Comparison of ENCODE assay signal across 7 mouse cellular contexts in genomic region chr11:75047736-75048407, GRCm38 (mm10).
DNase-seq lines count a peak whose midpoint lies in the region; ATAC-seq lines count a peak whose summit lies in the region.

No protein-coding gene starts in this region.

- no peak for DNase-seq in kidney, adult 8-10 months
- DNase-seq in embryonic facial prominence, embryonic 14.5 days (ENCODE audit: low spot score), result no peak
- no peak for DNase-seq in T-cell, adult 2 months (ENCODE audit: low spot score)
- no peak for DNase-seq in thymus, postnatal 0 days (ENCODE audit: low spot score)

- H3K9me3 ChIP-seq in kidney, embryonic 15.5 days (replicated peaks), result no peaks in the 10 kb centered on the region
- H3K9me3 ChIP-seq in embryonic facial prominence, embryonic 14.5 days (ENCODE audit: control insufficient read depth, low read length), result no peaks in the 10 kb centered on the region
- no peaks in the 10 kb centered on the region for H3K9me3 ChIP-seq in heart, embryonic 13.5 days
- no peaks in the 10 kb centered on the region for H3K9me3 ChIP-seq in liver, embryonic 16.5 days (replicated peaks; ENCODE audit: control insufficient read depth, low read length)

- 65% methylated on average over 7 of the region's 7 CpGs for WGBS in kidney, embryonic 15.5 days
- WGBS in embryonic facial prominence, embryonic 14.5 days, result 66% methylated on average over 7 of the region's 7 CpGs
- WGBS in heart, embryonic 13.5 days, result 73% methylated on average over 7 of the region's 7 CpGs
- WGBS in liver, embryonic 16.5 days (ENCODE audit: insufficient replicate concordance), result 76% methylated on average over 7 of the region's 7 CpGs

- H3K27ac ChIP-seq in kidney, embryonic 15.5 days, result peak overlapping the region; percentile 97
- peak overlapping the region; percentile 76 for H3K27ac ChIP-seq in embryonic facial prominence, embryonic 14.5 days (replicated peaks; ENCODE audit: low read depth, low read length)
- peak overlapping the region; percentile 85 for H3K27ac ChIP-seq in heart, embryonic 13.5 days (replicated peaks)
- peak overlapping the region; percentile 20 for H3K27ac ChIP-seq in liver, embryonic 16.5 days (ENCODE audit: low read length)

- H3K27me3 ChIP-seq in kidney, embryonic 15.5 days, result no peaks in the 10 kb centered on the region
- no peaks in the 10 kb centered on the region for H3K27me3 ChIP-seq in embryonic facial prominence, embryonic 14.5 days (replicated peaks; ENCODE audit: control insufficient read depth, insufficient read depth, low read length)
- H3K27me3 ChIP-seq in heart, embryonic 13.5 days (replicated peaks), result no peaks in the 10 kb centered on the region
- no peaks in the 10 kb centered on the region for H3K27me3 ChIP-seq in liver, embryonic 16.5 days (ENCODE audit: control insufficient read depth, insufficient read depth, low read depth, low read length)

- peaks cover under 1% of the 10 kb centered on the region; the same call in 1 of the 2 replicates for H3K36me3 ChIP-seq in kidney, embryonic 15.5 days
- no peaks in the 10 kb centered on the region for H3K36me3 ChIP-seq in embryonic facial prominence, embryonic 14.5 days (ENCODE audit: control insufficient read depth, insufficient read depth, low read length)
- peaks cover 10% of the 10 kb centered on the region; the same call in 1 of the 2 replicates for H3K36me3 ChIP-seq in heart, embryonic 13.5 days
- H3K36me3 ChIP-seq in liver, embryonic 16.5 days (ENCODE audit: control insufficient read depth, insufficient read depth), result no peaks in the 10 kb centered on the region; the same call in 1 of the 2 replicates

- no peak overlapping the region for H3K4me2 ChIP-seq in kidney, embryonic 15.5 days
- H3K4me2 ChIP-seq in embryonic facial prominence, embryonic 14.5 days (ENCODE audit: low read depth, low read length), result no peak overlapping the region
- H3K4me2 ChIP-seq in heart, embryonic 13.5 days, result peak overlapping the region; percentile 24; the same call in 1 of the 2 replicates
- H3K4me2 ChIP-seq in liver, embryonic 16.5 days (ENCODE audit: low read depth, low read length), result no peak overlapping the region

- H3K9ac ChIP-seq in kidney, embryonic 15.5 days, result no peak overlapping the region
- H3K9ac ChIP-seq in embryonic facial prominence, embryonic 14.5 days (ENCODE audit: low read depth, low read length), result no peak overlapping the region
- H3K9ac ChIP-seq in heart, embryonic 13.5 days, result peak overlapping the region; percentile 44
- no peak overlapping the region for H3K9ac ChIP-seq in liver, embryonic 16.5 days (ENCODE audit: low read depth, low read length)

- no peak for ATAC-seq in kidney, embryonic 15.5 days (replicated peaks; ENCODE audit: low FRiP score)
- ATAC-seq in embryonic facial prominence, embryonic 14.5 days (ENCODE audit: low read depth), result no peak
- no peak for ATAC-seq in heart, embryonic 13.5 days (ENCODE audit: extremely low read depth, insufficient number of reproducible peaks, low FRiP score, low TSS enrichment)
- peak; percentile 40; the same call in 1 of the 2 replicates for ATAC-seq in liver, embryonic 16.5 days (ENCODE audit: low read depth)

- H3K4me1 ChIP-seq in kidney, embryonic 15.5 days, result peaks cover 81% of the 10 kb centered on the region
- H3K4me1 ChIP-seq in embryonic facial prominence, embryonic 14.5 days (ENCODE audit: control insufficient read depth, insufficient read depth, low read length), result peaks cover 61% of the 10 kb centered on the region
- H3K4me1 ChIP-seq in heart, embryonic 13.5 days, result peaks cover 80% of the 10 kb centered on the region
- peaks cover 8% of the 10 kb centered on the region for H3K4me1 ChIP-seq in liver, embryonic 16.5 days (ENCODE audit: control insufficient read depth, low read depth, low read length)

- no peak overlapping the region for H3K4me3 ChIP-seq in kidney, embryonic 15.5 days (replicated peaks)
- H3K4me3 ChIP-seq in embryonic facial prominence, embryonic 14.5 days (ENCODE audit: low read depth, low read length), result no peak overlapping the region
- no peak overlapping the region for H3K4me3 ChIP-seq in heart, embryonic 13.5 days
- no peak overlapping the region for H3K4me3 ChIP-seq in liver, embryonic 16.5 days (ENCODE audit: low read depth, low read length)

Comparison
In these comparisons a context has a peak if more than half of its experiments do, and no peak if none do; other contexts are left out.
1. H3K27ac ChIP-seq: peak in every context shown above with its lines; median percentile 97 in kidney, embryonic 15.5 days; 85 in heart, embryonic 13.5 days; 76 in embryonic facial prominence, embryonic 14.5 days; 20 in liver, embryonic 16.5 days.